Mouse (Mus musculus): ENCODE measurements around the gene Nanos2.

GRCm38 (mm10) chr7:19031641-19032040 is 44.4 kb downstream of the Nanos2 start:
- TF ChIP-seq CTCF (IDR thresholded peaks at IDR 0.05; ENCODE audit: control insufficient read depth, insufficient read depth, low read length) (no peak), POLR2A (IDR thresholded peaks at IDR 0.05; ENCODE audit: borderline replicate concordance, control insufficient read depth, low read depth, low read length) (no peak)

All from bone marrow, adult 2 months (tissue).